Comparison of ENCODE assay signal across 20 mouse cellular contexts in genomic region chr10:38447256-38447655, GRCm38 (mm10).
DNase-seq lines count a peak whose midpoint lies in the region; ATAC-seq lines count a peak whose summit lies in the region.
"Had no signal": no experiment of that assay in that cellular context is flagged by ENCODE, and none has a peak within 500 bp of the region (broad histone marks: within the 10 kb centered on the region; RNA-seq: fewer than 3 reads in every experiment).

No protein-coding gene starts in this region.

- no peaks in the 10 kb centered on the region for H3K36me3 ChIP-seq in embryonic facial prominence, embryonic 13.5 days
- no peaks in the 10 kb centered on the region for H3K36me3 ChIP-seq in limb, embryonic 13.5 days
- H3K36me3 ChIP-seq in forebrain, embryonic 16.5 days (ENCODE audit: control insufficient read depth, insufficient read depth), result no peaks in the 10 kb centered on the region
- H3K36me3 ChIP-seq: forebrain, embryonic 15.5 days; hindbrain, embryonic 10.5 days; intestine, embryonic 15.5 days; kidney, embryonic 15.5 days; liver, embryonic 15.5 days; neural tube, embryonic 12.5 days; stomach, embryonic 15.5 days had no signal

- no peak for ATAC-seq in embryonic facial prominence, embryonic 13.5 days (ENCODE audit: insufficient number of reproducible peaks, insufficient read depth, low FRiP score, low TSS enrichment, low read depth)
- peak; percentile 89 for ATAC-seq in limb, embryonic 13.5 days (ENCODE audit: low FRiP score, low read depth)
- no peak for ATAC-seq in forebrain, embryonic 16.5 days
- ATAC-seq: forebrain, embryonic 15.5 days; intestine, embryonic 15.5 days had no signal

- peak; percentile 12 to 74 for DNase-seq in frontal cortex, postnatal 36 days (ENCODE audit: low spot score in 2 of 2)
- DNase-seq in frontal cortex, postnatal 10 days (ENCODE audit: low spot score in 2 of 2), result no peak
- DNase-seq in A20 (ENCODE audit: low read depth, low spot score), result peak; percentile 4
- DNase-seq in heart, postnatal 36 days, result no peak
- DNase-seq: adrenal gland, adult 8-10 months; cerebellum, postnatal 10 days; lung, postnatal 10 days; spleen, adult 18-20 months; thymus, postnatal 36 days had no signal

- no peaks in the 10 kb centered on the region for H3K27me3 ChIP-seq in embryonic facial prominence, embryonic 13.5 days
- H3K27me3 ChIP-seq in limb, embryonic 13.5 days, result no peaks in the 10 kb centered on the region
- H3K27me3 ChIP-seq in forebrain, embryonic 16.5 days (replicated peaks; ENCODE audit: control insufficient read depth, insufficient read depth, low read length), result no peaks in the 10 kb centered on the region
- H3K27me3 ChIP-seq: forebrain, embryonic 15.5 days; intestine, embryonic 15.5 days; kidney, embryonic 15.5 days; liver, embryonic 15.5 days; megakaryocyte, embryonic 14.5 days; neural tube, embryonic 12.5 days; stomach, embryonic 15.5 days had no signal

- no peak overlapping the region for H3K4me2 ChIP-seq in embryonic facial prominence, embryonic 13.5 days
- no peak overlapping the region for H3K4me2 ChIP-seq in limb, embryonic 13.5 days (replicated peaks)
- H3K4me2 ChIP-seq in forebrain, embryonic 16.5 days (ENCODE audit: low read length), result no peak overlapping the region
- H3K4me2 ChIP-seq: forebrain, embryonic 15.5 days; intestine, embryonic 15.5 days; kidney, embryonic 15.5 days; liver, embryonic 15.5 days; neural tube, embryonic 12.5 days; stomach, embryonic 15.5 days had no signal

- peak overlapping the region; percentile 60; the same call in 1 of the 2 replicates for H3K27ac ChIP-seq in embryonic facial prominence, embryonic 13.5 days
- H3K27ac ChIP-seq in limb, embryonic 13.5 days, result peak overlapping the region; percentile 67
- H3K27ac ChIP-seq in forebrain, embryonic 16.5 days (ENCODE audit: low read length), result no peak overlapping the region
- H3K27ac ChIP-seq: forebrain, embryonic 15.5 days; hindbrain, embryonic 10.5 days; intestine, embryonic 15.5 days; kidney, embryonic 15.5 days; liver, embryonic 15.5 days; neural tube, embryonic 12.5 days; stomach, embryonic 15.5 days had no signal

- no peaks in the 10 kb centered on the region for H3K9me3 ChIP-seq in embryonic facial prominence, embryonic 13.5 days
- H3K9me3 ChIP-seq in limb, embryonic 13.5 days, result no peaks in the 10 kb centered on the region
- no peaks in the 10 kb centered on the region for H3K9me3 ChIP-seq in forebrain, embryonic 16.5 days (ENCODE audit: control insufficient read depth, low read length)
- H3K9me3 ChIP-seq: forebrain, embryonic 15.5 days; intestine, embryonic 15.5 days; kidney, embryonic 15.5 days; liver, embryonic 15.5 days; neural tube, embryonic 12.5 days; stomach, embryonic 15.5 days had no signal

- no peak overlapping the region for H3K9ac ChIP-seq in embryonic facial prominence, embryonic 13.5 days
- H3K9ac ChIP-seq in limb, embryonic 13.5 days, result no peak overlapping the region
- no peak overlapping the region for H3K9ac ChIP-seq in forebrain, embryonic 16.5 days (replicated peaks; ENCODE audit: low read depth, low read length)
- H3K9ac ChIP-seq: forebrain, embryonic 15.5 days; intestine, embryonic 15.5 days; kidney, embryonic 15.5 days; liver, embryonic 15.5 days; neural tube, embryonic 12.5 days; stomach, embryonic 15.5 days had no signal

- no peak overlapping the region for H3K4me3 ChIP-seq in embryonic facial prominence, embryonic 13.5 days
- no peak overlapping the region for H3K4me3 ChIP-seq in limb, embryonic 13.5 days
- H3K4me3 ChIP-seq in forebrain, embryonic 16.5 days (replicated peaks; ENCODE audit: low read length), result no peak overlapping the region
- H3K4me3 ChIP-seq: forebrain, embryonic 15.5 days; hindbrain, embryonic 10.5 days; intestine, embryonic 15.5 days; kidney, embryonic 15.5 days; liver, embryonic 15.5 days; megakaryocyte, embryonic 14.5 days; neural tube, embryonic 12.5 days; stomach, embryonic 15.5 days had no signal

- intact Hi-C loops in heart, postnatal 36 days (cut with DNase I), result no loop called here

- H3K4me1 ChIP-seq in embryonic facial prominence, embryonic 13.5 days, result no peaks in the 10 kb centered on the region
- 0 out of 2 replicates have a peak, but pooled peaks cover 3% of the 10 kb centered on the region for H3K4me1 ChIP-seq in limb, embryonic 13.5 days
- no peaks in the 10 kb centered on the region for H3K4me1 ChIP-seq in forebrain, embryonic 16.5 days (replicated peaks; ENCODE audit: control insufficient read depth, insufficient read depth, low read length)
- H3K4me1 ChIP-seq: forebrain, embryonic 15.5 days; hindbrain, embryonic 10.5 days; intestine, embryonic 15.5 days; kidney, embryonic 15.5 days; liver, embryonic 15.5 days; megakaryocyte, embryonic 14.5 days; neural tube, embryonic 12.5 days; stomach, embryonic 15.5 days had no signal

Comparison
In these comparisons a context has a peak if more than half of its experiments do, and no peak if none do; other contexts are left out.
1. DNase-seq: peak in frontal cortex, postnatal 36 days (2 of 2) and A20 (single experiment); none in frontal cortex, postnatal 10 days (0 of 2) and heart, postnatal 36 days (0 of 2).